Mouse (Mus musculus): Measurements from ENCODE around the gene H2-K1.

- TF ChIP-seq POLR2A (IDR thresholded peaks at IDR 0.05; ENCODE audit: extremely low read depth, insufficient read depth, low read length) (no peak), CTCF (IDR thresholded peaks at IDR 0.05; ENCODE audit: low read depth, low read length) (no peak)
These were observed 36.5 kb upstream of the H2-K1 start for GRCm38 (mm10) chr17:34036647-34037046.
